Mouse (Mus musculus) olfactory bulb, adult 2 months (tissue): ENCODE data around the gene Efhd1. TPM values are rescaled to one million over a fixed set of nuclear protein-coding genes. Genes with fewer than 3 reads are reported as not detected.

Experiments used
- H3K27ac ChIP-seq: fragments of 200-500 bp; 2 replicates; pipeline ENCODE4 v1.5.1; 2012; ENCODE audit warnings: low read depth, low read length; ENCODE audit not compliant: insufficient read depth
- H3K4me1 ChIP-seq: fragments of 200-500 bp; 2 replicates; pipeline ENCODE4 v1.6.1; 2012; ENCODE audit warnings: low read length; ENCODE audit not compliant: control insufficient read depth, insufficient read depth
- H3K4me3 ChIP-seq: fragments of 200-500 bp; 2 replicates; pipeline ENCODE4 v1.5.1; 2012; ENCODE audit warnings: mild to moderate bottlenecking, low read depth, low read length, moderate library complexity; ENCODE audit not compliant: insufficient read depth
- CTCF ChIP-seq: fragments of 200-500 bp; IDR thresholded peaks from 2 replicates; pipeline ENCODE4 v1.5.1; 2012; ENCODE audit warnings: low read depth, mild to moderate bottlenecking, low read length, moderate library complexity; ENCODE audit not compliant: insufficient read depth
- POLR2A ChIP-seq: fragments of 200-500 bp; IDR thresholded peaks from 2 replicates; pipeline ENCODE4 v1.6.1; 2012; ENCODE audit warnings: mild to moderate bottlenecking, low read depth, low read length, moderate library complexity; ENCODE audit not compliant: insufficient read depth
- WGBS: fragments of 180-500 bp; shearing (Covaris S2); methylation state at CpG from one replicate; pipeline ENCODE4 v1.1.7; 2018; 5-methylcytosine and 5-hydroxymethylcytosine counted together
- polyA plus RNA-seq: library from polyadenylated mRNA; stranded (reverse); fragments of >200 nt; gene quantifications from 2 replicates; pipeline ENCODE4 v1.2.4, GENCODE M21; 2012; ENCODE audit warnings: low replicate concordance; ENCODE audit not compliant: missing spikeins, insufficient read depth, insufficient read length

The Efhd1 gene
- polyA plus RNA-seq, 1 experiment, result not detected

GRCm38 (mm10) chr1:87294063-87294710 lies 30.0 kb downstream of the Efhd1 start:
- peaks cover 6% of the 10 kb centered on the region; the same call in 1 of the 2 replicates for H3K4me1 ChIP-seq

DNA sequence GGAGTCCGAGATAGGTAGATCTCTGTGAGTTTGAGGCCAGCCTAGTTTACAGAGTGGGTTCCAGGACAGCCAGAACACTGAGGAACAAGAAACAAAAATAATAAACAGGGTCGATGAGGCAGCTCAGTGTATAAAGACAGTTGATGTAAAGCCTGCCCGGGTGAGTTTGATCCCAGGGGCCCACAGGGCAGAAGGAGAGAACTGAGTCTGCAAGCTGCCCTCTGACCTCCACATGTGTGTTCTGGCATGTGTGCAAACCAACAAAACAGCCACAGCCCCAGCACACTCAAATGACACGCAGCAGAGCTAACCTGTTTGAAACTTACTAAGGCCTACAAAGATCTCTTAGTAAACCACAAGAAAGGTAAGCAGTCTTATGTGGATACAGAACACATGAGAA lies 30.8 kb downstream of the Efhd1 start:
- no peak for TF ChIP-seq CTCF
- no peak for TF ChIP-seq POLR2A
- H3K4me3 ChIP-seq, result no peak overlapping the region
- H3K4me1 ChIP-seq, result peaks cover 6% of the 10 kb centered on the region; the same call in 1 of the 2 replicates
- no peak overlapping the region for H3K27ac ChIP-seq
- 78% methylated on average over 4 of the region's 4 CpGs for WGBS

More at GRCm38 (mm10) chr1:87294063-87294710, 30.0 kb downstream of the Efhd1 start:
- H3K4me3 ChIP-seq, result no peak overlapping the region
- no peak overlapping the region for H3K27ac ChIP-seq
- TF ChIP-seq POLR2A (no peak), CTCF (no peak)
- 83% methylated on average over 4 of the region's 4 CpGs for WGBS

DNA sequence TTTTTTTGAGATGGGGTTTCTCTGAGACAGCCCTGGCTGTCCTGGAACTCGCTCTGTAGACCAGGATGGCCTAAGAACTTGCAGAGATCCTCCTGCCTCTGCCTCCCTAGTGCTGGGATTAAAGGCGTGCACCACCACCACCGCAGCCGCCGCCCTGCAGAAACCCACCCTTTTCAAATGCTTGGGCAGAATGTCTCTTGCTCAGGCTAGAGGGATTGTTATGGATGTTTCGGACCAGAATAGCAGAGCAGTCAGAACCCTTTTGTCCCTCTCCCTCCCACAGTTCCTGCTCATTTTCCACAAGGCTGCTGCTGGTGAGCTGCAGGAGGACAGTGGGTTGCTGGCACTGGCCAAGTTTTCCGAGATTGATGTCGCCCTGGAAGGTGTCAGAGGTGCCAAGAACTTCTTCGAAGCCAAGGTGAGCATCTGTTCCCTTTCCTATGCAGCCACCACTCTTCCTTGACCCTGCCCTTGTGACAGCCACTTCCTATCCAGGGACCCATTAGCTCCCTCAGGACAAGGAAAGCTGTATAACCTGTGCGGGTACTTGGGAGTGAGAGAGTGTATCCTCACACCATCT lies 33.3 kb downstream of the Efhd1 start:
- no peak for TF ChIP-seq CTCF
- no peak for TF ChIP-seq POLR2A
- 90% methylated on average over 10 of the region's 10 CpGs for WGBS
- H3K4me1 ChIP-seq, result peaks cover 3% of the 10 kb centered on the region; the same call in 1 of the 2 replicates
- no peak overlapping the region for H3K4me3 ChIP-seq
- no peak overlapping the region for H3K27ac ChIP-seq

DNA sequence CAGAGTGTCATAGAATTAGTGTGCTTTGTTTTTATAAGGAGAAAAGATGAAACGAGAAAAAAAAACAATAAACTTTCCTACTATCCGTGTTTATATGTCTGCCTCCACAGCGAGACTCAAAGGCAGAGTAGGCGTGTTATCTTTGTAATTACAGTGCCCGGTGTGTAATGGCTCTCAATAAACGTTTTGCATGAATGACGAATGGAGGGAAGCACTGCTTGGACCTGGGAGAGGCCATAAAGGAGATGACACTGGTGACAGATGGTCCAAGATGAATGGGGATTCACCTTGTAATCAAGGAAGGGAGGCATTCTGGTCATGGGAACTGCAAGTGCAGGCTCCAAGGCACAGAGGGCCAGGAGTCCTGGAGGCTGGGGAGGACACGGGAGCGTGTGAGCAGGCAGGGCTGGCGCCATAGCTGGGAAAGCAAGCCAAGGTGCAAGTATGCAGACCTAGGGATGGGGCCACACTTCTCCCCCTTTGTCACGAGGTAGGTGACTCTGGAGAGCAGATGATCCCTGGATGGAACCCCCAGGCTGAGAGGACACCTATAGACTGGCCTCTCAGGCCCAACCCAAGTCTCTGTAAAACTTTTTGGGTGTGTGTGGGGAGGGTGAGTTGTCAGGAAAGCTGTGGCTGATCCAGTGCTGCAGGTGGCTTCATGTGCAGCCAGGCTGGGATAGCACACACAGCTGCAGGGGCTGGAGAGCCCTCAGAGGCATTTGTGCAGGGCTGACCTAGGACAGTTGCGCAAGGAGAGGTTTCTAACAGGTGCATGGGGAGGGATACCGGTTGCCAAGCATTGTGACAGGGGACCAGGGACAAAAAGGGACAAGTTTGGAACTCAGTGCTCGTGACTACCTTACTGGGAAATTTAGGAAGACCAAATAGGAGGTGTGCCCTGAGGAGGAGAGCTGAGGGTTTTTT lies 36.5 kb downstream of the Efhd1 start:
- no peak overlapping the region for H3K27ac ChIP-seq
- H3K4me3 ChIP-seq, result no peak overlapping the region
- TF ChIP-seq POLR2A (no peak), CTCF (no peak)
- WGBS, result 62% methylated on average over 14 of the region's 14 CpGs
- no peaks in the 10 kb centered on the region for H3K4me1 ChIP-seq

DNA sequence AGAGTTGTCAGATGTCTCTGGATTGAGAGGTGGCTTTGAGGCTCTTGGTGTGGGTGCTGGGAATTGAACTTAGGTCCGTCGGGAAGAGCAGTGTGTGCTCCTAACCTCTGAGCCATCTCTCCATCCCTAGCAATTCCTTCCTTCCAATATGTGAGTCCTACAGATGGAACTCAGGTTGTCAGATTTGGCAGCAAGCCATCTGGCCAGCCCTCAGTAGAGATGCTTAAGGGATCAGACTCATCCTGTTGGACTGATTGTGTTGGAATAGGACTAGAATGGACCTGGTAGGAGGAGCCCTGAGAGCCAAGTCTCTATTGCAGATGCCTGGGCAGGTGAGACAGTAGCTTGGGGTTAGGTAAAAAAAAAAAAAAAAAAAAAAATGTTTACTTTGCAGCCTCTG lies 37.8 kb downstream of the Efhd1 start:
- 91% methylated on average over 2 of the region's 2 CpGs for WGBS
- Histone ChIP-seq H3K27ac (no peak overlapping the region), H3K4me3 (no peak overlapping the region), H3K4me1 (no peaks in the 10 kb centered on the region)
- TF ChIP-seq POLR2A (no peak), CTCF (no peak)

DNA sequence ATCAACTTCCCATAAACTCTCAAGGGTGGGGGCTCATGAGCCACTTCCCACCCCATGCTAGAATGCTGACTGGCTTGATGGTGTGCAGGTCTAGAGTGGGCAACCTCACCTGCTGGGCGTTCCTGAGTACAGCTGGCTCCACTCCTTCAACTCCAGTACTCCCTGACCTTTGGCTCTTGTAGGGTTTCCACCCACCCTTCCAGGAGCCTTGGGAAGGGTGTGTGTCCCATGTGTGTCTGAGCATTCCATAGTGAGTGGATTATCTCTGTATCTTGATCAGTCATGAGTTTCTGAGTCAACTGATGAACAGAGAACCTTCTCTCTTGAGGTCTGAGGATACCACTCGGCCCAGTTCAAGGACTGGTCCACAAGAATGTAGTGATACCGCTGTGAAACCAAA lies 44.8 kb downstream of the Efhd1 start:
- no peak overlapping the region for H3K4me3 ChIP-seq
- WGBS, result 92% methylated on average over 3 of the region's 3 CpGs
- H3K4me1 ChIP-seq, result no peaks in the 10 kb centered on the region
- H3K27ac ChIP-seq, result no peak overlapping the region
- TF ChIP-seq CTCF (no peak), POLR2A (no peak)

DNA sequence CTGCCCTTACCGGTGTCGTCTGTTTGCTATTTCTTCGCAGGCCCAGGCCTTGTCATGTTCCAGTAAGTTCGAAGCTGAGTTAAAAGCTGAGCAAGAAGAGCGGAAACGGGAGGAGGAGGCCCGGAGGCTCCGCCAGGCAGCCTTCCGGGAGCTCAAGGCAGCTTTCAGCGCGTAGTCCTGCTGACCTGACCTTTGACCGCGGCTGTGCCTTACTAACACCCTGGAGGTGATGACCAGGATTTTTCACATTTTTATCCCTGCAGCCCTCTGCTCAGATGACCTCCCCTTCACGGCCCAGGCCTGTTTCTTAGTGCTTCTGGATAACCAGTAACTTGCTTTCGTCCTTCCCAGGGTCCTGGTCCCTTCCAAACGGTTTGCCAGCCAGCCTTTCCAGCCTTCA lies 45.5 kb downstream of the Efhd1 start:
- 89% methylated on average over 16 of the region's 16 CpGs for WGBS
- TF ChIP-seq CTCF, result no peak
- no peak for TF ChIP-seq POLR2A
- no peak overlapping the region for H3K4me3 ChIP-seq
- H3K4me1 ChIP-seq, result no peaks in the 10 kb centered on the region
- no peak overlapping the region for H3K27ac ChIP-seq

DNA sequence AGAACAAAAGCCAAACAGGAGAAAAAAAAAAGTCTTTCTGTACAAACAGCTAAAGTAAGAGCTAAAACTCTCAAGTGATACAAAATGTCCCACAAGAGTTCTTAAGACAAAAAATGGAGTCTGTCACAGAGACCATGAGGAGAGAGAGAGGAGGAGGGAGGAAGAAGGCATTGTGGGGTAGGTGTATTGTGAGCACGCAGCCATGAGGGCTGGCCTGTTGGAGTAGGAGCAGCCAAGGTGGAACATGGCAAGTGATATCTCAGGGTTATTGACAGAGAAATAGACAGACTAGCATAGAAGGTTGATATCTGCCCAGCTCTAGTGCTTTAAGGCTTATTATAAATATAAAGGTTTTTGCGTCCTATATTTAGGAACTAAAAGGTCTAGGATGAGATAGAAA lies 48.5 kb downstream of the Efhd1 start:
- Histone ChIP-seq H3K27ac (no peak overlapping the region), H3K4me1 (no peaks in the 10 kb centered on the region), H3K4me3 (no peak overlapping the region)
- 92% methylated on average over 2 of the region's 2 CpGs for WGBS
- TF ChIP-seq CTCF (no peak), POLR2A (no peak)

DNA sequence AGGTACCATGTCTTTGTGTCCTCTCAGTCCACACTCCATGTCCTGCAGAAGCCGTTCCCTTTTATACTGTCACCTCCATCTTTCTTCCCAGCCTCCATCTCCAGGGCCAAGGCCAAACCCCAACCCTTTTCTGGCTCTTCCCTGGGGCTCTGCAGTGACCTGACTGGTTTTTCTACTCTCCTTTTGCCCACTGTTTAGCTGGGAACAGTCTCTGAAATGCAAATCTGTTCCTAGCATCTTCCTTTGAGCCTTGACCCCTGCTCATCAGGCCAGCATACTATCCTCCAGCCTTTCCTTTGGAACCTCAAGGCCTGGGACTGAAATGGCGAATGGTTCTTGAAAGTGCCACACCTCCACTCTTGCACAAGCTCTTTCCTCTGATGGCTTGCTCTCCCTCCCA lies 49.0 kb downstream of the Efhd1 start:
- no peaks in the 10 kb centered on the region for H3K4me1 ChIP-seq
- no peak overlapping the region for H3K4me3 ChIP-seq
- no peak for TF ChIP-seq CTCF
- no peak for TF ChIP-seq POLR2A
- no peak overlapping the region for H3K27ac ChIP-seq
- 99% methylated on average over 2 of the region's 2 CpGs for WGBS
